ENCODE assay signal across 8 mouse cellular contexts in genomic region chr9:3403251-3404208, GRCm38 (mm10). TPM values are rescaled to one million over a fixed set of nuclear protein-coding genes. Genes with fewer than 3 reads are reported as not detected.
DNase-seq lines count a peak whose midpoint lies in the region; ATAC-seq and TF ChIP-seq lines count a peak whose summit lies in the region.

Gene Cwf19l2 (plus strand): TSS chr9:3403592.

- under 1% methylated on average over 28 of the region's 28 CpGs for WGBS in heart, embryonic 11.5 days (ENCODE audit: insufficient replicate concordance)
- WGBS in kidney, embryonic 16.5 days = under 1% methylated on average over 28 of the region's 28 CpGs
- under 1% methylated on average over 28 of the region's 28 CpGs for WGBS in liver, adult 2 months

- peak; percentile 95 for DNase-seq in CD4-positive helper T cell, adult 2 months (ENCODE audit: low read depth, low spot score)
- peak; percentile 98 for DNase-seq in brain, embryonic 14.5 days (ENCODE audit: low read depth)
- peak; percentile 92 for DNase-seq in liver, adult 2 months (ENCODE audit: extremely low read depth, low read depth, low spot score)
- DNase-seq in splenic B cell, adult 2 months (ENCODE audit: low read depth, low spot score) = peak; percentile 92

- H3K79me2 ChIP-seq in liver, adult 2 months (ENCODE audit: control insufficient read depth, insufficient read depth, low read length) = peaks cover 11% of the 10 kb centered on the region; the same call in 1 of the 2 replicates
- peaks cover 40% of the 10 kb centered on the region for H3K79me2 ChIP-seq in myocyte (ENCODE audit: control insufficient read depth, insufficient read depth)

- peak within 1 kb of the TSS; percentile 77 for H3K9ac ChIP-seq in heart, embryonic 11.5 days (ENCODE audit: low read depth, low read length)
- H3K9ac ChIP-seq in kidney, embryonic 16.5 days (replicated peaks; ENCODE audit: low read length) = peak within 1 kb of the TSS; percentile 86
- H3K9ac ChIP-seq in liver, adult 2 months (ENCODE audit: low read depth, low read length) = peak within 1 kb of the TSS; percentile 80

- no peak within 1 kb of the TSS for H3ac ChIP-seq in myocyte (ENCODE audit: control insufficient read depth, insufficient read length)

- H3K36me3 ChIP-seq in erythroblast, embryonic 14.5 days (ENCODE audit: control insufficient read depth) = no peaks in the 10 kb centered on the region
- no peaks in the 10 kb centered on the region for H3K36me3 ChIP-seq in heart, embryonic 11.5 days (ENCODE audit: control insufficient read depth, insufficient read depth, low read length)
- H3K36me3 ChIP-seq in kidney, embryonic 16.5 days (ENCODE audit: insufficient read depth, low read length) = no peaks in the 10 kb centered on the region
- no peaks in the 10 kb centered on the region for H3K36me3 ChIP-seq in liver, adult 2 months (ENCODE audit: control insufficient read depth, insufficient read depth, low read length)
- H3K36me3 ChIP-seq in myocyte (ENCODE audit: control insufficient read depth, insufficient read depth) = no peaks in the 10 kb centered on the region
- H3K36me3 ChIP-seq in splenic B cell, adult 2 months (ENCODE audit: control insufficient read depth, insufficient read depth, low read length, poor library complexity, severe bottlenecking) = no peaks in the 10 kb centered on the region

- TF ChIP-seq CTCF in brain, embryonic 14.5 days (IDR thresholded peaks at IDR 0.05; ENCODE audit: borderline replicate concordance, extremely low read depth, insufficient read depth, insufficient read length) = peak; percentile 40; the same call in 1 of the 2 replicates
- TF ChIP-seq CTCF in liver, adult 2 months (IDR thresholded peaks at IDR 0.05; ENCODE audit: low read depth, low read length) = peak; percentile 42

- H3K4me3 ChIP-seq in erythroblast, embryonic 14.5 days (replicated peaks) = peak within 1 kb of the TSS; percentile 90
- peak within 1 kb of the TSS; percentile 60 for H3K4me3 ChIP-seq in heart, embryonic 11.5 days (ENCODE audit: low read depth, low read length)
- peak within 1 kb of the TSS; percentile 85 for H3K4me3 ChIP-seq in kidney, embryonic 16.5 days (ENCODE audit: low read length)
- peak within 1 kb of the TSS; percentile 58 for H3K4me3 ChIP-seq in liver, adult 2 months (ENCODE audit: insufficient read depth, low read depth, low read length)
- H3K4me3 ChIP-seq in myocyte = peak within 1 kb of the TSS; percentile 66

- TF ChIP-seq POLR2A in brain, embryonic 14.5 days (IDR thresholded peaks at IDR 0.05; ENCODE audit: borderline replicate concordance, extremely low read depth, insufficient read depth, insufficient read length, poor library complexity, severe bottlenecking) = no peak
- TF ChIP-seq POLR2A in liver, adult 2 months (IDR thresholded peaks at IDR 0.05; ENCODE audit: extremely low read depth, insufficient read depth, low read length) = 0 out of 2 replicates have a peak, but pooled peaks have one; percentile 21
- no peak for TF ChIP-seq POLR2A in myocyte (IDR thresholded peaks at IDR 0.05; ENCODE audit: insufficient read length, low read depth)

- ATAC-seq in heart, embryonic 11.5 days (replicated peaks; ENCODE audit: insufficient number of reproducible peaks, low FRiP score, low TSS enrichment) = peak; percentile 90
- peak; percentile 96 for ATAC-seq in kidney, embryonic 16.5 days (ENCODE audit: low FRiP score, low TSS enrichment)

- H3K4me2 ChIP-seq in heart, embryonic 11.5 days = peak within 1 kb of the TSS; percentile 66
- peak within 1 kb of the TSS; percentile 73 for H3K4me2 ChIP-seq in kidney, embryonic 16.5 days (replicated peaks; ENCODE audit: low read depth, low read length)
- H3K4me2 ChIP-seq in myocyte (ENCODE audit: low read depth) = peak within 1 kb of the TSS; percentile 88

- no peaks in the 10 kb centered on the region for H3K27me3 ChIP-seq in erythroblast, embryonic 14.5 days (ENCODE audit: control insufficient read depth)
- no peaks in the 10 kb centered on the region for H3K27me3 ChIP-seq in heart, embryonic 11.5 days (ENCODE audit: control insufficient read depth, insufficient read depth, low read length)
- no peaks in the 10 kb centered on the region for H3K27me3 ChIP-seq in kidney, embryonic 16.5 days (ENCODE audit: insufficient read depth, low read length)
- H3K27me3 ChIP-seq in liver, adult 2 months (ENCODE audit: control insufficient read depth, insufficient read depth, low read length) = no peaks in the 10 kb centered on the region
- H3K27me3 ChIP-seq in myocyte (ENCODE audit: control insufficient read depth, insufficient read depth, insufficient read length) = no peaks in the 10 kb centered on the region
- H3K27me3 ChIP-seq in splenic B cell, adult 2 months (ENCODE audit: control insufficient read depth, insufficient read depth, low read length, poor library complexity, severe bottlenecking) = no peaks in the 10 kb centered on the region

- H3K4me1 ChIP-seq in erythroblast, embryonic 14.5 days (ENCODE audit: control insufficient read depth) = peaks cover 35% of the 10 kb centered on the region
- H3K4me1 ChIP-seq in heart, embryonic 11.5 days (ENCODE audit: control insufficient read depth, insufficient read depth, low read length) = no peaks in the 10 kb centered on the region
- no peaks in the 10 kb centered on the region for H3K4me1 ChIP-seq in kidney, embryonic 16.5 days (ENCODE audit: insufficient read depth, low read length)
- no peaks in the 10 kb centered on the region for H3K4me1 ChIP-seq in liver, adult 2 months (ENCODE audit: control insufficient read depth, insufficient read depth, low read length)

- peak within 1 kb of the TSS; percentile 47; the same call in 1 of the 2 replicates for H3K27ac ChIP-seq in heart, embryonic 11.5 days (ENCODE audit: low read depth, low read length)
- H3K27ac ChIP-seq in kidney, embryonic 16.5 days (ENCODE audit: low read length) = peak within 1 kb of the TSS; percentile 91
- H3K27ac ChIP-seq in liver, adult 2 months (replicated peaks; ENCODE audit: insufficient read depth, low read depth, low read length) = peak within 1 kb of the TSS; percentile 67

- no peaks in the 10 kb centered on the region for H3K9me3 ChIP-seq in erythroblast, embryonic 14.5 days (ENCODE audit: control insufficient read depth, low read length)
- H3K9me3 ChIP-seq in heart, embryonic 11.5 days (replicated peaks; ENCODE audit: control insufficient read depth, low read length) = no peaks in the 10 kb centered on the region
- no peaks in the 10 kb centered on the region for H3K9me3 ChIP-seq in kidney, embryonic 16.5 days (ENCODE audit: low read length)

TF ChIP-seq in myocyte, 11 proteins besides CTCF, POLR2A, EP300 and RAD21:
- peak; percentile 28; the same call in 1 of the 2 replicates for TF ChIP-seq CEBPB (IDR thresholded peaks at IDR 0.05; ENCODE audit: insufficient read depth, poor library complexity, severe bottlenecking)
- peak; percentile 88 for TF ChIP-seq USF1 (IDR thresholded peaks at IDR 0.05; ENCODE audit: low read depth)
- TF ChIP-seq E2F4 (IDR thresholded peaks at IDR 0.05; ENCODE audit: insufficient read depth) = no peak
- TF ChIP-seq MYOD1 (IDR thresholded peaks at IDR 0.05; ENCODE audit: control insufficient read depth in 1 of 3, insufficient read length in 2 of 3, low read depth in 2 of 3) = no peak
- TF ChIP-seq MYOG (IDR thresholded peaks at IDR 0.05; ENCODE audit: control insufficient read depth in 1 of 3, insufficient read depth in 1 of 3, insufficient read length in 2 of 3, low read depth in 2 of 3) = no peak

RNA-seq across cellular contexts. Expression of gene Cwf19l2, which starts in this region (rescaled TPM):
- 3.1 and 5.5 TPM in 2 replicates for polyA plus RNA-seq in brain, embryonic 14.5 days (2012; rRNA removed)
- polyA plus RNA-seq in erythroblast, embryonic 14.5 days (2012) = 0.09 and 0.14 TPM in 2 replicates
- polyA plus RNA-seq in heart, embryonic 11.5 days (2014; fragmentation: Nextera tagmentation; extraction: Ambion mirVana) = 10.6 and 14.2 TPM in 2 replicates
- polyA plus RNA-seq in kidney, embryonic 16.5 days (2015; fragmentation: Nextera tagmentation; extraction: Ambion mirVana) = 12.2 and 17.8 TPM in 2 replicates
- 8.8 and 13.5 TPM in 2 replicates for total RNA-seq in liver, adult 2 months (2014; rRNA removed)
- polyA plus RNA-seq in liver, adult 2 months (2012; rRNA removed) = 0.40 and 0.57 TPM in 2 replicates
- polyA plus RNA-seq in myocyte (2012; fragmentation: generic; extraction: Trizol) = 2.2 TPM

Comparison
In these comparisons a context has a peak if more than half of its experiments do, and no peak if none do; other contexts are left out.
1. Peak in every context shown above with its lines: DNase-seq, ATAC-seq, H3K4me3 ChIP-seq and H3K27ac ChIP-seq.